Mouse (Mus musculus) testis, adult 2 months (tissue): ENCODE measurements around the gene Opn1sw.

Experiments
- CTCF ChIP-seq: fragments of 200-500 bp; IDR thresholded peaks from 2 replicates; pipeline ENCODE4 v1.5.1; 2012; ENCODE audit warnings: low read depth, mild to moderate bottlenecking, inconsistent platforms, low read length, moderate library complexity; ENCODE audit not compliant: control insufficient read depth, insufficient read depth, insufficient replicate concordance
- POLR2A ChIP-seq: fragments of 200-500 bp; IDR thresholded peaks from 2 replicates; pipeline ENCODE4 v1.6.1; 2012; ENCODE audit warnings: low read depth, mild to moderate bottlenecking, inconsistent platforms, low read length, moderate library complexity; ENCODE audit not compliant: control insufficient read depth

- no peak for TF ChIP-seq CTCF
- no peak for TF ChIP-seq POLR2A
These were observed 42.6 kb upstream of the Opn1sw start for GRCm38 (mm10) chr6:29430681-29431420.
